Mouse (Mus musculus) intestine, embryonic 16.5 days (tissue): ENCODE measurements around the gene Myocd. TPM values are rescaled to one million over a fixed set of nuclear protein-coding genes. Genes with fewer than 3 reads are reported as not detected.

Experiments used
- ATAC-seq: fragments of 200-750 bp; cut with Nextera tagmentation; 2 replicates; pipeline ENCODE4 v1.8.0; 2017; ENCODE audit warnings: moderate TSS enrichment, moderate library complexity
- H3K27ac ChIP-seq: fragments of 300-500 bp; sonication (generic); 2 replicates; pipeline ENCODE4 v1.5.1; 2014; ENCODE audit warnings: mild to moderate bottlenecking, low read length
- H3K27me3 ChIP-seq: fragments of 300-500 bp; sonication (generic); replicated peaks from 2 replicates; pipeline ENCODE4 v1.6.1; 2014; ENCODE audit warnings: low read length, control low read depth, mixed read lengths; ENCODE audit not compliant: control insufficient read depth, insufficient read depth
- H3K36me3 ChIP-seq: fragments of 300-500 bp; sonication (generic); 2 replicates; pipeline ENCODE4 v1.6.1; 2014; ENCODE audit warnings: low read length, control low read depth; ENCODE audit not compliant: control insufficient read depth, insufficient read depth
- H3K4me1 ChIP-seq: fragments of 300-500 bp; sonication (generic); 2 replicates; pipeline ENCODE4 v1.6.1; 2014; ENCODE audit warnings: low read length, control low read depth, mixed read lengths; ENCODE audit not compliant: control insufficient read depth, insufficient read depth
- H3K4me2 ChIP-seq: fragments of 300-500 bp; sonication (generic); 2 replicates; pipeline ENCODE4 v1.6.1; 2014; ENCODE audit warnings: low read depth, low read length, control low read depth
- H3K4me3 ChIP-seq: fragments of 300-500 bp; sonication (generic); 2 replicates; pipeline ENCODE4 v1.5.1; 2014; ENCODE audit warnings: mild to moderate bottlenecking, low read length
- H3K9ac ChIP-seq: fragments of 300-500 bp; sonication (generic); 2 replicates; pipeline ENCODE4 v1.6.1; 2014; ENCODE audit warnings: low read depth, low read length
- H3K9me3 ChIP-seq: fragments of 300-500 bp; sonication (generic); 2 replicates; pipeline ENCODE4 v1.6.1; 2016; ENCODE audit warnings: low read length, control low read depth; ENCODE audit not compliant: control insufficient read depth
- WGBS: fragments of 180-500 bp; shearing (Covaris S2); extraction: QIAGEN DNeasy Blood & Tissue Kit; methylation state at CpG from one replicate; pipeline ENCODE4 v1.1.7; 2014; 5-methylcytosine and 5-hydroxymethylcytosine counted together
- polyA plus RNA-seq: library from polyadenylated mRNA; unstranded; fragments of >200 nt; fragmentation: Nextera tagmentation; extraction: Ambion mirVana; gene quantifications from 2 replicates; pipeline ENCODE4 v1.2.1, GENCODE M21; 2015

The Myocd gene
- polyA plus RNA-seq, 1 experiment from 2014 or later: 20.0 TPM

DNA sequence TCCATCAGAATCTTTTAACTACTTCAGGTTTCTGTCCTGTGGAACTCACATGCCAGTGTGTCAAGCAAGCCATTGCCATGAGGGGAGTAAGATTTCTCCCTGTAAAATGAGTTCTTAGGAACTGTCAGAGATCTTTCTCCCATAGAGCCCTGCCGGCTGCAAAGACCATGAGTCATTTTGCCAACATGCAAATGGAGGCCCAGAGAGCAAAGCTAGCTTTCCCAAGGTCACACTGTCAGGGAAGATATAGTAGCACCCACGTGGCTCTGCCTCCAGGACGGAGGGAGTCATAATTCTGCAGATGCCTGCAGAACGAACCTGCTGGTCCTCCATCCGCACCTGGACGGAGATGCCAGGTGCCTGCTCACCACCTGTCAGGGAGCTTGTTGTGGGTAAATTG lies 6.3 kb downstream of the Myocd start:
- 43% methylated on average over 6 of the region's 6 CpGs for WGBS
- ATAC-seq: no peak
- no peak overlapping the region for H3K4me2 ChIP-seq

DNA sequence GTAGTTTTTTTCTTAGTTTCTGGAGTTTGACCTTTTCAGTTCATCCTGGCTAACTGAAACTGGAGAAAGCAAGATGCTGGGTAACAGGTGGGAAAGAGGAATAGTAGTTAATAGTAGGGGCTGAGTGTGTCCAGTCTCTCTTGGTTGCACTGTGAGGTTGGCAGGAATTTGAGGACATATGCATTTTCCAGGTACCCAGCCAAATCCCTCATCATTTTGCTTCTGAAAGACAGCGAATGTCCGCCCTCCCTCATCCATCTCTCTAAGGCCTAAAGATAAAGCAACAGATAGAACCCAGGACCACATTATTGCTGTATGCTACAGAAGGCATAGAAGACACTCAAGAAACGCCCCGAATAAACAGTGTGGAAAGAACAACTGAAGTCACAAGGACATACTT lies 10.8 kb downstream of the Myocd start:
- Histone ChIP-seq H3K4me3 (no peak overlapping the region), H3K27ac (no peak overlapping the region), H3K4me1 (no peaks in the 10 kb centered on the region; the same call in 1 of the 2 replicates), H3K4me2 (no peak overlapping the region), H3K36me3 (no peaks in the 10 kb centered on the region), H3K27me3 (no peaks in the 10 kb centered on the region), H3K9me3 (no peaks in the 10 kb centered on the region), H3K9ac (no peak overlapping the region)
- ATAC-seq: no peak
- WGBS: 88% methylated on average over 4 of the region's 4 CpGs

More for the DNA sequence above, 6.3 kb downstream of the Myocd start:
- no peak overlapping the region for H3K9ac ChIP-seq
- H3K27me3 ChIP-seq: no peaks in the 10 kb centered on the region
- no peak overlapping the region for H3K4me3 ChIP-seq
- no peaks in the 10 kb centered on the region for H3K4me1 ChIP-seq
- H3K36me3 ChIP-seq: no peaks in the 10 kb centered on the region
- no peak overlapping the region for H3K27ac ChIP-seq
- no peaks in the 10 kb centered on the region for H3K9me3 ChIP-seq

DNA sequence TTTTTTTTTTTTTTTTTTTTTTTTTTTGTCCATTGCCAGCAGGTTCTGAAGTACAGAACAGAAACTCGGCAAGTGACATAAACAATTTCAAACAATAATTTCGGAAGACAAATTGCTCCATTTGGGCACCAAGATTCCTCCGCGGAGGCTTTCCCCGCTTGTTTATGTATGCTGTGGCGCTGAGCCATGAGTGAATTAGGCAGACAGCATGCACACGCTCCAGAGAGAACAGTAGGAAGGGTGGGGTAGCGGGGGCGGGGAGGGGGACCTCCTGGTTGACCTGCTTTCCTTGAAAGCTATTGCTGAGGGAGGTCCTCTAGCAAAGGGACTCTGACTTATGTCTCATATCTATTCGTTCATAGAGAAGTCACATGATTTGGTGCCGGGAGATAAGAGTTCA lies 13.6 kb downstream of the Myocd start:
- ATAC-seq: peak; percentile 26; the same call in 1 of the 2 replicates
- H3K9ac ChIP-seq: no peak overlapping the region
- no peaks in the 10 kb centered on the region for H3K27me3 ChIP-seq
- WGBS: 49% methylated on average over 11 of the region's 11 CpGs
- H3K36me3 ChIP-seq: no peaks in the 10 kb centered on the region
- no peak overlapping the region for H3K27ac ChIP-seq
- H3K4me2 ChIP-seq: no peak overlapping the region; the same call in 1 of the 2 replicates
- no peaks in the 10 kb centered on the region for H3K9me3 ChIP-seq
- no peak overlapping the region for H3K4me3 ChIP-seq
- no peaks in the 10 kb centered on the region; the same call in 1 of the 2 replicates for H3K4me1 ChIP-seq

DNA sequence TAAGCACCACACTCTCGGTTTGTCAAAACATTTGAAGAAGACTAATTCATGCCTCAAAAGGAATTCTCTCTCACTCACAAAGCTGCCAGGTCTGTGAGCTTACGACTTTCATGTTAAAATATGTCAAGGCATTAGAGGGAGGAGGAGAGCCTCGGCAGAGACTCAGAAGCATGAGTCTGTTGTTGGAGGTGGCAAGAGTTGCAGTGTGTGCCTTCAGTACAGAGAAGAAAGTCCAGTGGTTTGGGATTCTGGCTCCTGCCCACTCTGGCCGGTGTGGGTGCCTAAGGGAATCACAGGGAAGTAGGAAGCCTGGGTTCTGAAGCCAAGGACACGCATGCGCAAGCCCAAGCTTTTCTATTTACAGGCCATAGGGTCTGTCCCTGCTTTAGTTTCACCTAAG lies 14.2 kb downstream of the Myocd start:
- 59% methylated on average over 6 of the region's 6 CpGs for WGBS
- Histone ChIP-seq H3K4me2 (no peak overlapping the region; the same call in 1 of the 2 replicates), H3K4me1 (no peaks in the 10 kb centered on the region; the same call in 1 of the 2 replicates), H3K36me3 (no peaks in the 10 kb centered on the region), H3K9me3 (no peaks in the 10 kb centered on the region), H3K27ac (0 out of 2 replicates have a peak overlapping the region, but pooled peaks have one; percentile 29), H3K27me3 (no peaks in the 10 kb centered on the region), H3K4me3 (no peak overlapping the region; the same call in 1 of the 2 replicates), H3K9ac (no peak overlapping the region)
- ATAC-seq: no peak

DNA sequence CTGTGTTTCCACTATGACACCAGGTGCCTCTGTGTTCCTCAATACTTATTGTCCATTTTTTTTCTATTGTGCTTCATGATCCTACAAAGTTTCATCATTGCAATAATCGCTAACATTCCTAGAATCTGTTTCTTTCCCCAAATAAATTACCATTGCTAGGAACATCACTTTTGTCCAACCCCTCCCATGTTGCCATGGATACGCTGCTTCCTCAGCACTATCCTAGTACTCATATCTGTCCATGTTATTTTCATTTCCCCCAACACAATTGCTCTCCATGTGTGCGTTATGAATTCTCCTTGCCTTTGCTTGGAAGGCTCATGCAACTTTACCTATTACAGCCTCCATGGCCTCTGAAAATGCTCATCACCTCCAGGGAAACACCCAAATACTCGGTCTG lies 19.4 kb downstream of the Myocd start:
- H3K9ac ChIP-seq: no peak overlapping the region
- no peaks in the 10 kb centered on the region for H3K36me3 ChIP-seq
- ATAC-seq: no peak
- H3K4me2 ChIP-seq: no peak overlapping the region
- H3K27me3 ChIP-seq: no peaks in the 10 kb centered on the region
- WGBS: 90% methylated on average over 4 of the region's 4 CpGs
- H3K4me3 ChIP-seq: no peak overlapping the region
- no peaks in the 10 kb centered on the region for H3K9me3 ChIP-seq
- no peak overlapping the region for H3K27ac ChIP-seq
- H3K4me1 ChIP-seq: no peaks in the 10 kb centered on the region

DNA sequence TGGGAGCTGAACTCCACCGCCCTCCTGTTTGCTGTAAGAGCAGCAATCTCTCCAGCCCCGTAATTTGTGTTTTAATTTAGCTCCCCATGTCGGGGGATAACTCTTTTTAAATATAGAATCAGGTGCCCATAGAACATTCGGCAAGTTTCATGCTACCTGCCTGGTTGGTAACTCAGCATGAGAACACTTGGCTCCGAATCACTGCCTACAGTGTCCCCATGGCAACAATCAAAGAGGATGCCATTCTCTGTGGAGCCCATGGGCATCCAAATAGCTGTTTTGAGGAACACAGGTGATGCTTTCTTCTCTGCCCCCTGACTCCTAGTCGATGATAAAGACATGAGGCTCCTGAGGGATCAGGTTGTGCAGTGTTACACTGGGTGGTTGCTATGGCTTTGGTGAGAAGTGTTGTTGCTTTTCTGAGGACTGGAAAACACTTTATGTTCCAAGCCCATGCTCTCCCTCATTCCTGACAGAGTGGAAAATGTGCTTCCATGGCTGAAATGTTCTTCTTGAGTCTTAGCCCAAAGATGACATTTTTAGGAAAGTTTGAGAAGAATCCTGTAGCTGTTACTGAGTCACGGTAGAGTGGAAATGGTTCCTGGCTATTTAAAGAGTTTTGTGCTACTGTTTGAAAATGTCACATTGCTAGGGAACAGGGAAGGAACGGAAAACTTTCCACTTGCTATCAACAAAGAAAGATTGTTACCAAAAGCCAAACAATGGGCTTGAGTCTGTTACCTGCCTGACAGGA lies 23.3 kb downstream of the Myocd start:
- no peak overlapping the region for H3K4me2 ChIP-seq
- H3K27ac ChIP-seq: no peak overlapping the region
- H3K4me1 ChIP-seq: no peaks in the 10 kb centered on the region
- no peaks in the 10 kb centered on the region for H3K9me3 ChIP-seq
- 78% methylated on average over 8 of the region's 8 CpGs for WGBS
- no peaks in the 10 kb centered on the region for H3K36me3 ChIP-seq
- H3K9ac ChIP-seq: no peak overlapping the region
- H3K4me3 ChIP-seq: no peak overlapping the region
- ATAC-seq: no peak
- no peaks in the 10 kb centered on the region for H3K27me3 ChIP-seq

DNA sequence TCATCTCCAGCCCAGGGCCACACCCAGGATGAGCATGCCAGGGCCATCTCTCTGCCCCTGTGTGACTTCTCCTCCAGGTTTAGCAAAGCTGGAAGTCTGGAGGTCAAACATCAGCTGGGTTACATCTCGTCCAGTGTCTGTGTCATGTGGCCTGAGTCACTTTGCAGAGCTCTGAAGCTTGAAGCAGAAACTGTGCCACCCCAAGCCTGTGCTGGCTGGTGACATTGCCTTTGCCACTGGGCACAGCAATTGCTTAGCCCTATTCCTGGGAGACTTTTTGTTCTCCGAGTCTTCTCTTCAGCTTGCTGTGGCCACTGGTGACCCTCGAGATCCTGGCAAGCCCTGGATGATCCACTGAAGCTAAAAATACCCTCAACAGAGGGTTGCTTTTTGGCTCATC lies 26.2 kb downstream of the Myocd start:
- Histone ChIP-seq H3K4me3 (no peak overlapping the region), H3K27ac (no peak overlapping the region), H3K4me1 (no peaks in the 10 kb centered on the region), H3K9me3 (no peaks in the 10 kb centered on the region), H3K36me3 (no peaks in the 10 kb centered on the region), H3K9ac (no peak overlapping the region), H3K4me2 (no peak overlapping the region), H3K27me3 (no peaks in the 10 kb centered on the region)
- no peak for ATAC-seq
- whole genome bisulfite sequencing: 74% methylated on average over 3 of the region's 3 CpGs

DNA sequence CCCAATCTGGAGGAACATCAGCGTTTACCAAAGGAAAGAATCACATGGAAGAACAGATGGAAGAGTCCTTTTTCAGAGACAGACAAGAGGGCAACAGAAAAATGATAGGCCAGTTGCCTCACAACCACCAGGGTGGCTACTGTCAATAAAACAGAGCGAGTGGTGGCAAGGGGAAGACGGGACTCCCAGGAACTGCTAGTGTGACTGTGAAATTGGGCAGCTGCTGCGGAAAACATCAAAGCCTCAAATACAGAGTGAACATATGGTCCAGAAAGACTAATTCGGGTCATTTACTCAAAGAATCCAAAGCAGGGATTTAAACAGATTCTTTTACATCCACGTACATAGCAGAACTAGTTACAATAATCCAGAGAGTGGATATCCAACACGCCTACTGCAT lies 29.3 kb downstream of the Myocd start:
- Histone ChIP-seq H3K27me3 (no peaks in the 10 kb centered on the region), H3K4me1 (no peaks in the 10 kb centered on the region), H3K4me2 (no peak overlapping the region), H3K4me3 (no peak overlapping the region), H3K9ac (no peak overlapping the region), H3K36me3 (no peaks in the 10 kb centered on the region; the same call in 1 of the 2 replicates), H3K9me3 (no peaks in the 10 kb centered on the region), H3K27ac (no peak overlapping the region)
- 64% methylated on average over 7 of the region's 7 CpGs for WGBS
- no peak for ATAC-seq

DNA sequence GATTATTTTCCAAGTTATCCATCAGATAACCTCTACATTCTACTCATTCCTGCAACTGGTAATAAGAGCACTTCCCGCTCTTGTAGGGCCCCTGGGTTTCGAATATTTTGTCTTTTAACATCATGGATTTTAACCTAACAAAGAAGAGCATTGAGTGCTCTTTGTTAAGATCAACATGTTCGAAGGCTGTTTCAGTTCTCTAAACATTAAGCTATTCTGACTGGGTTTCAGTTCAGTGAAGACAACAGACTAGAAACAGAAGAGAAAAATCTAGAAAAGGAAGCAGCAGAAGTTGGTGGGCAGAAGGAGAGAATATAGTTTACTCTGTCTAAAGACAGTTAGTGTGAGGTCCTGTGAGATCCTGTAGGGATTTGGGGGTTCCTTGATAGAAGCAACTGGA lies 31.9 kb downstream of the Myocd start:
- no peak overlapping the region for H3K4me3 ChIP-seq
- H3K27me3 ChIP-seq: no peaks in the 10 kb centered on the region
- H3K36me3 ChIP-seq: no peaks in the 10 kb centered on the region; the same call in 1 of the 2 replicates
- 78% methylated on average over 3 of the region's 3 CpGs for WGBS
- H3K4me1 ChIP-seq: no peaks in the 10 kb centered on the region
- no peaks in the 10 kb centered on the region for H3K9me3 ChIP-seq
- no peak overlapping the region for H3K9ac ChIP-seq
- H3K27ac ChIP-seq: no peak overlapping the region
- no peak for ATAC-seq
- no peak overlapping the region for H3K4me2 ChIP-seq
